Mouse (Mus musculus): ENCODE data around the gene Vcam1.

DNA sequence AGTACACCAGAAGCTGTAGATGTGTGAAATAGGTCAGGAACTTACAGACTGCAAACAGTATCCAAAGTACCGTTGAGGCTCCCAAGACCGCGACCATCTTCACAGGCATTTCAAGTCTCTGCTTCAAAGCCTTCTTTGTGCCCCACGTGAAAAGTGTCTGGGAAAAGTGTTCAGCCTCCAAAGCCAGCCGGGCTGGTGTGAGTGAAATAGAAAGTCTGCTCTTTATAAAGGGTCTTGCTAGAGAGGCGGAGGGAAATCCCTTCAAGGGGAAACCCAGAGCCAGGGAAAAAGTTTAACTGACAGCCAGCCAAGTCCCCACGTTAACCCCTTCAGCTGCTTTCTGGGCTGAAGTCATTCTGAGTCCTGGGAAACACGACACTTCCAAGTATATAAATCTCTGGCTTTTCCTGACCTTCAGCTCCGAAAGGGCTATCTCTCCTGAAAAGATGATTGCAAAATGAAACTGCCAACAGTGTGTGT is at the start of gene Vcam1:
- TF ChIP-seq CTCF (IDR thresholded peaks at IDR 0.05; ENCODE audit: extremely low read depth, insufficient read depth, insufficient read length, insufficient replicate concordance) (no peak), POLR2A (IDR thresholded peaks at IDR 0.05; ENCODE audit: low read depth, low read length) (peak; percentile 11; the same call in 1 of the 2 replicates)
